Mouse (Mus musculus): ENCODE measurements at regions not wholly inside any gene's neighbourhood (a gene's known extent, or its start where the extent isn't known, plus 50 kb on each side); places are given as distances from the start of the nearest gene placed in this dataset.

DNA sequence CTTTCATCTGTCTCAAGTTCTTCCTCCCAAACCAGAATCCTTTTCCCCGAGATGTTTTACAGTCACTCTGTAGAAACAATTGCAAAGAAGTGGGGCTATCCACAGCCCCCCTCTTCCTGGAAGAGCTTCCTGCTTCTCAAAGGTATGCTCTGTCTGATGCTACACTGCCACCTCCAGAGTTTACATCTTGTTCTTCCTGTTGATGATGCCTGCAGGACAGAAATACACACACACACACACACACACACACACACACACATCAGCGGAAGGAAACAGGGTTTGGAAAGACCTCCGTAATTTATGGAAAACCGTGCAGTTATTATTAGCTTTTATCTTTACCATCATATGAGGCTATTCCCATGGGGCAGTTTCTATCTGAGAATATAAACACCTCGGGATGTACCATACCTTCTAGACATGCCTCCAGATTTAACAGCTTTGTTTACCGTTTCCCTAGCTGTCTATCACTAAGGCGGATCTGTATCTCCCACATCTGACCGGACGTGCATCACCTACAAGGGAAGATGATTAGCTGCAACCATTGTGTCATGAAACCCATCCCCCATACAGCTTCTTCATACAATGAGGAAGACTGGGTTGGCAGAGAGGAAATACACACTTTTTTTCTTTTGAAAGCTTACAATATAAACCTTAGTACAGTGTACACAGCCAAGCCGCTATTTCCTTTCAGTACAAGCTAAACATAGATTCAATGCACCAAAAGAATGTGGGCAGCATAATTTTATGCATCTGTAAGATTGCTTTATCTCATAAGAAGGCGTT, 288.6 kb downstream of the Plk2 start:
- no peak for DNase-seq (ENCODE audit: low spot score)

GRCm38 (mm10) chr13:110688796-110689195, 293.9 kb downstream of the Plk2 start:
- no peak for DNase-seq (ENCODE audit: low spot score)

DNA sequence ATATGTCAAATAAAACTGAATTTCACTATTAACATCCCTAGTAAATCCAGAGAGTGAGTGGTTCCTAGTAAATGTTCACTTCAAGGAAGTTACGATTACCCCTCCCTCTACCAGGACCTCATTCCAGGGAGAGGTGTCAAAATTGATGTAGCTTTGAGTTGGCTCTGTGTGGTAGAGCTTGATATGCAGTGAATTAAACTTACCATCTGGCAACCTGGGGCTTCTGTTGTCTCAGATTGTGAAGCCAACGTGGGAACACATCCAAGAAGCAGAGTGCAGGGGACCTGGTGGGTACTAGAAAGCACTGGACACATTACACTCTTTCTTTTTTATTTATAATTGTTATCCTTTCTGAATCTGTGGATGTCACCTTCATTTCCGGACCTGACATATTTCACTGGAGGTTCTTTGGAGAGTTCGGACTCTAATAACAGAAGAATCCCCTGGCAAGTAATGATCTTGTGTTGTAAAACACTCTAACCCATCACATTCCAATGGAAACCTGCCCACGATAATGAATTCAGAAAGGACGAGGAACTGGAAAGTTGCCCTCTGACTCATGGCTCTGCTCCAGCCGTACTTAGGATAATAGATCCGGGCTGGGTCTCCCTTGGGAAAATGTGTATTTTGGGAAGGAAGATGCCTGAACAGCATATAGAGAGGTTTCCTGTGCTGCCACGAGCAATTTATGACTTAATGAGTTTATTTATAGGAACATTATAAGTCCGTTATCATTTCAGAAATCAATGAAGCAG, 295.8 kb downstream of the Plk2 start:
- DNase-seq (ENCODE audit: low spot score): peak; percentile 68

GRCm38 (mm10) chr13:110692696-110693095, 297.9 kb downstream of the Plk2 start:
- no peak for DNase-seq (ENCODE audit: low spot score)

- DNase-seq (ENCODE audit: low spot score): no peak
Measured at GRCm38 (mm10) chr13:110694876-110695275, 300.0 kb downstream of the Plk2 start.

DNA sequence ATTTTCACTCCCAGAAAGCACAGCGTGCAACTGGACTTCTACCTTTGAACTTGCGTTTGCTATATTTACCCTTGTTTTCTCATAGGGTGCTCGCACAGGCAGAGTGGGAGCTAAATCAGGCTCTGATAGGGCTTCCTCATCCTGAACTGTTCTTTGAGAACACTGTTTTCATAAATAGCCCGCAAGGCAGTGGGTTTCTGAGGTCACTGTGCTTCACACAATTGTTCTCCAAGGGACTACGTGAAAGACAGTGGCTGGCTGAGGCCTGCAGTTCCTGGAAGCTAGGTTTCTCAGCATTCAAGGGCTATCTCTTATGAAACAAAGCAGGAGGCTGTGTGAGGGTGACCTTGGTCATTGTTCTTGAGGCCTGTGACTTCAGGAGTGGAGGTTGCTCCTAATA, 301.7 kb downstream of the Plk2 start:
- DNase-seq (ENCODE audit: low spot score): no peak

- no peak for DNase-seq (ENCODE audit: low spot score)
Measured at GRCm38 (mm10) chr13:110704261-110704660, 309.4 kb downstream of the Plk2 start.

DNA sequence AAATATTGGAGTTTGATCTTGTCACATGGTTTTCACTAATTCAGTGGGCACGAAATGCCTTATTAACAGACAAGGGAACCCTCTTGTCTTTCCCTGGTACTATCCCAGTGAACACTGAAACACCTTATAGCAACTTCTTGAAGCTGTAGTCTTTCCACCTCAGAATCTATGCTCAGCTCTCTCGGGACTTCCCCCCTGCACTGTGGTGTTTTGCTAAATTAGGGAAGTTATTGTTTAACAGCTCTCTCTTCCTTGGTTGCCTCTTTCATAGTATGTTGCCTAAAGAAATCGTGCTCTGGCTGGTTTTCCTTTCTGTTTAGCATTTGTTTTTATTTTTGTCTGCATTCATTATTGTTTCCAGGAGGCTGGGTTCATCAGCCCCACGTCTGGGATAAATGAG, 316.0 kb downstream of the Plk2 start:
- no peak for DNase-seq (ENCODE audit: low spot score)

- DNase-seq (ENCODE audit: low spot score): peak; percentile 35
Measured at GRCm38 (mm10) chr13:110712527-110712926, 317.7 kb downstream of the Plk2 start.

- DNase-seq (ENCODE audit: low spot score): no peak
Measured at GRCm38 (mm10) chr13:110722170-110722569, 327.3 kb downstream of the Plk2 start.

GRCm38 (mm10) chr13:110722752-110723151, 327.9 kb downstream of the Plk2 start:
- DNase-seq (ENCODE audit: low spot score): no peak

DNA sequence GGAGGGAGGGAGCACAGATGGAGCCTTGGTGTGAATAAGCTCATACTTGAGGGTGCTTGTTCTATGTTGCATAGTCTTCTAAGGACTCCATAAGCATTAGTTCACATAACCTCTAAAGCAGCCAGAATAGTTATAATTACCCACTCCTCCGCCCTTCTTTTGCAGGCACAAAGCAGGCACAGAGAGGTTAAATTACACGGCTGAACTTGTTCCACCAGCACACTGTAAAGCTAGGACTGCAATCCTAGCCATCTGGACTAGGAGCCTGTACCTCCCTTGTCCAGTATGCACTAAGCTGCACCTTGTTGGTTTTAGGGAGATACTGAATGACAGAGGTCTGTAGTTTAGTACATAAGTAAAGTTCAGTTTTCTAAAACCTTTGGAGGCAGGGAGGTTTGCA, 330.0 kb downstream of the Plk2 start:
- no peak for DNase-seq (ENCODE audit: low spot score)

- no peak for DNase-seq (ENCODE audit: low spot score)
Measured at GRCm38 (mm10) chr13:110725821-110726220, 331.0 kb downstream of the Plk2 start.

DNA sequence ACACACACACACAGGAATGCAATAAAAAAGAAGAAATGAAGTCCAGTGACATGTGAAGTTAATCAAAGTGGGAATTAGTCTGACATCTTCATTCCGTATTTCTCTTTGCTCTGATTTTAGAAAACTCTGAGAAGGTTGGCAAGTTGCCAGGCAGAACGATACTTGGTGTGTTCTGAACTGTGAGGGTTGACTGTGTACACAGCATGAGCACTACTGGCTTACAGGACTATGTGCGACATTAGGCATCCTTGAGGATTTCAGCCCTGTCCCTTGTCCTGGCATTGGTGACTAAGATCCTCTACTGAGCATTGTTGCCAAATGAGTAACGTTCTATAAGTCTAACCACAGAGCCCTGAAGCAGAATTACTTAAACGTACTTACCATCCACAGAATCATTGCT, 340.7 kb downstream of the Plk2 start:
- DNase-seq (ENCODE audit: low spot score): peak; percentile 19

GRCm38 (mm10) chr13:110741576-110742206, 346.8 kb downstream of the Plk2 start:
- no peak for DNase-seq (ENCODE audit: low spot score)

DNA sequence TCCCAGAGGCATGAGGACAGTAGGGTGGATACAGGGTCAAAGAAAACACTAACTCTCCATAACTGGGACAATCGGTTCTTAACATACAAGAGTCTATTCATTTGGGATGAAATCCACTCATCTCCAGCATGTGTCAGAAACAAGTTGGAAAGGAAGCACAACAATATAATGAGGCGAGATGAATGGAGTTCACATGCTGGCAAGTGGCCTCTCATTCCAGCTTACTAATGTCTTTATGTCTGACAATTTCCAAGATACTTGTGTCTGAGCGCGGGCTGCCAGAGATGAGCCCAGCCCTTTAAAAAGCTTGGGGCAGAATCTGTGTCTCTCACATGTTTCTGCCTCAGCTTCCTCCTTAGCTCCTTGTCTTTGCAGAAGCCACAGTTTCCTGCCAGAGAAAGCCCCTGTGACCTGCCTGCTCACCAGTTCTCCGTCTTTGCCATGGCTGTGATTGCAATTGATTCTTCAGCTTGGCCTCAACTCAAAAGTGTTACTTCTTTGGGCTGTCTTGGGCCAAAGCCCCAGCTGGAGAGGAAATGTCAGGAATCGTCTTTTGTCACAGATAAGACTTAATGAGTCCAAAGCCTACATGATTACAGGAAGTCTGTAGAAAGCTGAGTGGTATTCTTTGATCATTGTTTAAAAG, 352.5 kb downstream of the Plk2 start:
- no peak for DNase-seq (ENCODE audit: low spot score)

DNA sequence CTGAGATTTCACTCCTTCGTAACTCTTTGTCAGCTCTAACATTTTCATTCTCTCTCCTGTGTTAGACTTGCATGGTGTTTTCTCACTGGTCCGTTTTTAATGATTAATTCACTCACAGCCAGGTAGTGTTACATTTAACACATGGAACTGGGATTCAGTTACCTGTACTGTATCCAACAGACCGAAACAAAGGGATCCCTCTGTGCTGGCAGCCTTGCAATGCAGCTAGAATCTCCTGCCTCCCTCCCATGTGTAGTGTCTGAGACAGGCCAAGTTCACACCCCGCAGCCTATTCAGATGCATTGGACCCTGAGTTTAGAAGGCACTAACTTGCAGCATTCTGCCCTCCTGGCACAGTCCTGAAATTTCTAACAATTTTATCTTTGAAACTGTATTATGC, 357.9 kb downstream of the Plk2 start:
- DNase-seq (ENCODE audit: low spot score): no peak

DNA sequence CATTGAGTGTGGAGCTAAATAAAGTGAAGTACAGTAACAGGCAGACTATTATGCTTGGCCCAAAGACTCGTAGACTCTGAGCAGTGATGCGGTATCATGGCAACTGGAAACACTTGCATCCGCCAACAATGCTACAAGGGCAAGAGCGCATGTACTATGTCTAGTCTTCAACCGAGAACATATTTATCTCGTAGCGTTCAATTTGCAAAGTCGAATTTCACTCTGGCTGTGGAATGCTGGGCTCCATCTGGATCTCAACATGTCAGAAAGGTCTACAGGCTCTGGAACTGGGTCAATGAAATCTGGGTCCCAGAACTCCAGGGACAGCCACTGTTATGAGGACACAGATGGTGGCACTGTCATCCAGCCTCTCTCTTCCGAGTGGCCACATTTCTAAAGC, 359.7 kb downstream of the Plk2 start:
- no peak for DNase-seq (ENCODE audit: low spot score)

GRCm38 (mm10) chr13:110756877-110757276, 362.0 kb downstream of the Plk2 start:
- no peak for DNase-seq (ENCODE audit: low spot score)

- DNase-seq (ENCODE audit: low spot score): no peak
Measured at GRCm38 (mm10) chr13:110769210-110769609, 374.4 kb downstream of the Plk2 start.

- no peak for DNase-seq (ENCODE audit: low spot score)
Measured at GRCm38 (mm10) chr13:110775251-110775650, 380.4 kb downstream of the Plk2 start.

- no peak for DNase-seq (ENCODE audit: low spot score)
Measured at GRCm38 (mm10) chr13:110784162-110784785, 389.4 kb downstream of the Plk2 start.
